Mouse (Mus musculus) left cerebral cortex, postnatal 10 days (tissue): ENCODE results near the gene Tmem223. TPM values are rescaled to one million over a fixed set of nuclear protein-coding genes. Genes with fewer than 3 reads are reported as not detected.

Experiments
- DNase-seq, 2 experiments: peaks; one replicate each; pipeline ENCODE4 v3.0.0; 2021 to 2022; ENCODE audit warnings: low spot score in 2 of 2, mixed read lengths in 1 of 2; ENCODE audit errors: extremely low spot score in 1 of 2
- intact Hi-C: fragments of 180-260 bp; cut with DNase I; formaldehyde crosslinking; loops from one replicate; pipeline ENCODE4 v1.15.1; 2025
- total RNA-seq, 2 experiments: library from RNA; stranded (reverse); gene quantifications; 2 replicates each; pipeline ENCODE4 v1.2.3; 2021

Gene Tmem223
- total RNA-seq, 2 experiments from 2014 or later, result 87.9 to 93.9 TPM

GRCm38 (mm10) chr19:8790171-8790570 lies 19.4 kb downstream of the Tmem223 start:
- intact Hi-C loops, result no loop called here
- no peak for DNase-seq

GRCm38 (mm10) chr19:8798264-8798946 lies 27.6 kb downstream of the Tmem223 start, which contains the start of gene Polr2g:
Gene Polr2g, minus strand, starts transcription at chr19:8798577.
- intact Hi-C loops, result no loop called here
- DNase-seq, result peak; percentile 87 to 94

GRCm38 (mm10) chr19:8798947-8799315 lies 28.1 kb downstream of the Tmem223 start:
- no peak for DNase-seq
- intact Hi-C loops, result no loop called here

- peak; percentile 97 to 98 for DNase-seq
- intact Hi-C loops, result no loop called here
Observed at GRCm38 (mm10) chr19:8802130-8802821, 31.5 kb downstream of the Tmem223 start, which contains the start of gene Zbtb3. Gene Zbtb3, plus strand, starts transcription at chr19:8802555.

- DNase-seq, result no peak
- intact Hi-C loops, result no loop called here
Observed at GRCm38 (mm10) chr19:8803204-8803780, 32.5 kb downstream of the Tmem223 start.

- DNase-seq, result no peak
- intact Hi-C loops, result no loop called here
Observed at GRCm38 (mm10) chr19:8803879-8804660, 33.3 kb downstream of the Tmem223 start.

GRCm38 (mm10) chr19:8806810-8807209 lies 36.0 kb downstream of the Tmem223 start:
- intact Hi-C loops, result no loop called here
- no peak for DNase-seq

GRCm38 (mm10) chr19:8815812-8816211 lies 45.0 kb downstream of the Tmem223 start:
- DNase-seq, result no peak
- intact Hi-C loops, result loop anchor here (5.0 kb wide), 1 partner anchor 44 kb away; the partner anchor contains the start of genes Tmem179b and Tmem223

- DNase-seq, result no peak
- intact Hi-C loops, result loop anchor here (5.0 kb wide), 1 partner anchor 45 kb away; the partner anchor contains the start of genes Tmem179b and Tmem223
Observed at GRCm38 (mm10) chr19:8817001-8817400, 46.2 kb downstream of the Tmem223 start.

GRCm38 (mm10) chr19:8818301-8818798 lies 47.6 kb downstream of the Tmem223 start:
- DNase-seq, result no peak
- intact Hi-C loops, result loop anchor here (5.0 kb wide), 1 partner anchor 46 kb away; the partner anchor contains the start of genes Tmem179b and Tmem223

- intact Hi-C loops, result loop anchor here (5.0 kb wide), 1 partner anchor 47 kb away; the partner anchor contains the start of genes Tmem179b and Tmem223
- DNase-seq, result peak; percentile 98
Observed at GRCm38 (mm10) chr19:8818801-8819595, 48.2 kb downstream of the Tmem223 start, which contains the start of gene Ttc9c. Gene Ttc9c, minus strand, starts transcription at chr19:8819333.

GRCm38 (mm10) chr19:8819596-8820423 lies 49.0 kb downstream of the Tmem223 start, which contains the start of gene Hnrnpul2:
Gene Hnrnpul2, plus strand, starts transcription at chr19:8820010.
- DNase-seq, result peak; percentile 97 to 99
- intact Hi-C loops, result loop anchor here (5.0 kb wide), 1 partner anchor 48 kb away; the partner anchor contains the start of genes Tmem179b and Tmem223

GRCm38 (mm10) chr19:8820424-8820956 lies 49.7 kb downstream of the Tmem223 start:
- peak in 1 of 2 experiments; percentile 73 for DNase-seq
- intact Hi-C loops, result no loop called here

- no peak for DNase-seq
- intact Hi-C loops, result no loop called here
Observed at GRCm38 (mm10) chr19:8821146-8821545, 50.4 kb downstream of the Tmem223 start.
